Mouse (Mus musculus): ENCODE results near the gene Pacs2. TPM values are rescaled to one million over a fixed set of nuclear protein-coding genes. Genes with fewer than 3 reads are reported as not detected.

Gene Pacs2
- total and polyA plus RNA-seq, 3 experiments = 29.8 to 69.7 (median 62.5) TPM

DNA sequence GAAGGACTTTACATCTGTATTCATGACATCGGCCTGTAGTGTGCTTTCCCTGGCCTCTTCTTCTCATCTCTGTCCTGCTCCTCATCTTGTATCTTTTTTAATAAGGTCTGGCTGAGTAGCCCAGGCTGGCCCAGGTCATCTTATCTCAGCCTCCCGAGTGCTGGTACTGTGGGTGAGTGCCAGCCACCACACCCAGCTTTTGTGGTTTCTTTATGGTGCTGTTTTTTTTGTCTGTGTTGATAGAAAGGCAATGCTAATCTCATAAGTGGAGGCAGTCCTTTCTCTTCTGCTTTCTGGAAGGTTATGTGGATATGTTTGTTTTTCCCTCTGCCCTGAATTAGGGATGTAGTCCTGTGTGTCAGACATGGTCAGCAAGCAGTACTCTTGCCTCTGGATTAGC lies 28.2 kb downstream of the Pacs2 start:
- H3K27me3 ChIP-seq (ENCODE audit: control insufficient read depth in 1 of 2, insufficient read depth in 2 of 2, low read length in 2 of 2) = no peaks in the 10 kb centered on the region
- no peaks in the 10 kb centered on the region for H3K79me2 ChIP-seq (ENCODE audit: control insufficient read depth, insufficient read depth, low read length, poor library complexity)
- H3K27ac ChIP-seq (ENCODE audit: control insufficient read depth, low read depth, low read length) = peak overlapping the region; percentile 73
- peaks cover 32 to 42% of the 10 kb centered on the region in 2 experiments for H3K4me1 ChIP-seq (ENCODE audit: control insufficient read depth in 1 of 2, insufficient read depth in 2 of 2, low read length in 2 of 2)
- no peaks in the 10 kb centered on the region for H3K9me3 ChIP-seq (replicated peaks; ENCODE audit: insufficient read depth, low read length)
- H3K4me3 ChIP-seq (ENCODE audit: control insufficient read depth in 1 of 2, insufficient read depth in 1 of 2, low read depth in 2 of 2, low read length in 2 of 2) = no peak overlapping the region
- no peak overlapping the region for H3K9ac ChIP-seq (ENCODE audit: control insufficient read depth, low read depth, low read length, poor library complexity, severe bottlenecking)
- no peak for TF ChIP-seq CTCF (IDR thresholded peaks at IDR 0.05 in 2 of 3, conservative IDR thresholded peaks at IDR 0.05 in 1 of 3; ENCODE audit: control insufficient read depth in 1 of 3, insufficient read depth in 1 of 3, low read depth in 2 of 3, low read length in 3 of 3, poor library complexity in 1 of 3, severe bottlenecking in 1 of 3)
- no peak for TF ChIP-seq NRF1 (IDR thresholded peaks at IDR 0.05; ENCODE audit: insufficient read depth, low read depth, low read length, poor library complexity, severe bottlenecking)
- TF ChIP-seq TCF12 (IDR thresholded peaks at IDR 0.05; ENCODE audit: low read depth, low read length) = peak; percentile 98
- TF ChIP-seq MYB (IDR thresholded peaks at IDR 0.05; ENCODE audit: low read depth, low read length) = peak; percentile 46; the same call in 1 of the 2 replicates
- TF ChIP-seq RAD21 (IDR thresholded peaks at IDR 0.05; ENCODE audit: low read depth, low read length) = no peak
- no peak for TF ChIP-seq ELF1 (IDR thresholded peaks at IDR 0.05; ENCODE audit: low read depth, low read length)
- TF ChIP-seq MAZ (IDR thresholded peaks at IDR 0.05; ENCODE audit: low read depth, low read length) = peak; percentile 91
- TF ChIP-seq MEF2A (IDR thresholded peaks at IDR 0.05; ENCODE audit: extremely low read depth, insufficient replicate concordance, low read depth, low read length, poor library complexity, severe bottlenecking) = peak; percentile 65; the same call in 1 of the 2 replicates
- peak; percentile 72; the same call in 1 of the 2 replicates for TF ChIP-seq ZMIZ1 (IDR thresholded peaks at IDR 0.05; ENCODE audit: low read depth, low read length)
- TF ChIP-seq GABPA (IDR thresholded peaks at IDR 0.05; ENCODE audit: low read depth, low read length) = no peak
- peak; percentile 61; the same call in 1 of the 2 replicates for TF ChIP-seq MYC (IDR thresholded peaks at IDR 0.05; ENCODE audit: low read depth, low read length)
- peak; percentile 98 for TF ChIP-seq GATA1 (IDR thresholded peaks at IDR 0.05; ENCODE audit: low read depth, low read length)
- TF ChIP-seq MAFK (IDR thresholded peaks at IDR 0.05; ENCODE audit: borderline replicate concordance, low read depth, low read length) = peak; percentile 88; the same call in 1 of the 2 replicates
- TF ChIP-seq HCFC1 (IDR thresholded peaks at IDR 0.05; ENCODE audit: low read depth, low read length) = peak; percentile 67
- no peak; the same call in 1 of the 2 replicates for TF ChIP-seq KAT2A (conservative IDR thresholded peaks at IDR 0.05; ENCODE audit: low read depth, low read length)
- no peak for TF ChIP-seq E2F4 (IDR thresholded peaks at IDR 0.05; ENCODE audit: borderline replicate concordance, low read depth, low read length)
- TF ChIP-seq MXI1 (IDR thresholded peaks at IDR 0.05; ENCODE audit: low read depth, low read length) = 0 out of 2 replicates have a peak, but pooled peaks have one; percentile 48
- no peak; the same call in 1 of the 2 replicates for TF ChIP-seq SMC3 (IDR thresholded peaks at IDR 0.05; ENCODE audit: low read depth, low read length)
- TF ChIP-seq POLR2AphosphoS5 (IDR thresholded peaks at IDR 0.05; ENCODE audit: borderline replicate concordance, low read depth, low read length) = no peak
- TF ChIP-seq CHD1 (IDR thresholded peaks at IDR 0.05; ENCODE audit: low read depth, low read length) = 0 out of 2 replicates have a peak, but pooled peaks have one; percentile 5
- peak; percentile 77 for TF ChIP-seq BHLHE40 (IDR thresholded peaks at IDR 0.05; ENCODE audit: borderline replicate concordance, low read depth, low read length)
- TF ChIP-seq EP300 (IDR thresholded peaks at IDR 0.05; ENCODE audit: low read depth in 1 of 2, low read length in 2 of 2) = peak; percentile 99
- TF ChIP-seq MAX (IDR thresholded peaks at IDR 0.05; ENCODE audit: low read length) = no peak
- TF ChIP-seq TBP (IDR thresholded peaks at IDR 0.05; ENCODE audit: low read depth, low read length) = peak; percentile 67; the same call in 1 of the 2 replicates
- TF ChIP-seq RCOR1 (IDR thresholded peaks at IDR 0.05; ENCODE audit: low read depth, low read length) = peak; percentile 98
- peak; percentile 97 for TF ChIP-seq ZNF384 (IDR thresholded peaks at IDR 0.05; ENCODE audit: low read depth, low read length)
- TF ChIP-seq ZC3H11A (IDR thresholded peaks at IDR 0.05; ENCODE audit: low read depth, low read length) = no peak
- peak; percentile 91 for TF ChIP-seq SIN3A (IDR thresholded peaks at IDR 0.05; ENCODE audit: low read length)
- TF ChIP-seq ZKSCAN1 (IDR thresholded peaks at IDR 0.05; ENCODE audit: low read depth, low read length) = 0 out of 2 replicates have a peak, but pooled peaks have one; percentile 56
- peak; percentile 98 for TF ChIP-seq ETS1 (IDR thresholded peaks at IDR 0.05; ENCODE audit: low read depth, low read length)
- 0 out of 2 replicates have a peak, but pooled peaks have one; percentile 79 for TF ChIP-seq JUND (IDR thresholded peaks at IDR 0.05; ENCODE audit: low read depth, low read length)
- TF ChIP-seq POLR2A (IDR thresholded peaks at IDR 0.05; ENCODE audit: control insufficient read depth in 1 of 2, insufficient read depth in 1 of 2, low read depth in 1 of 2, low read length in 2 of 2, poor library complexity in 1 of 2) = 0 out of 4 replicates have a peak, but pooled peaks of 1 of the 2 experiments have one; percentile 15
- peak; percentile 30; the same call in 1 of the 2 replicates for TF ChIP-seq CHD2 (IDR thresholded peaks at IDR 0.05; ENCODE audit: low read length)
- TF ChIP-seq USF2 (IDR thresholded peaks at IDR 0.05; ENCODE audit: borderline replicate concordance in 1 of 2, insufficient read depth in 1 of 2, low read depth in 1 of 2, low read length in 2 of 2) = no peak
- TF ChIP-seq TAL1 (IDR thresholded peaks at IDR 0.05; ENCODE audit: low read length) = peak; percentile 95
- no peak for TF ChIP-seq NELFE (IDR thresholded peaks at IDR 0.05; ENCODE audit: low read depth, low read length)
- peak; percentile 97 for DNase-seq (ENCODE audit: low read depth, low spot score)
- peaks cover 0 to 35% of the 10 kb centered on the region in 2 experiments; a peak in 2 of 4 replicates for H3K36me3 ChIP-seq (ENCODE audit: control insufficient read depth in 1 of 2, insufficient read depth in 2 of 2, low read length in 2 of 2)

All from MEL (cell line).